Comparison of ENCODE assay signal across 9 mouse cellular contexts in the genomic region with DNA sequence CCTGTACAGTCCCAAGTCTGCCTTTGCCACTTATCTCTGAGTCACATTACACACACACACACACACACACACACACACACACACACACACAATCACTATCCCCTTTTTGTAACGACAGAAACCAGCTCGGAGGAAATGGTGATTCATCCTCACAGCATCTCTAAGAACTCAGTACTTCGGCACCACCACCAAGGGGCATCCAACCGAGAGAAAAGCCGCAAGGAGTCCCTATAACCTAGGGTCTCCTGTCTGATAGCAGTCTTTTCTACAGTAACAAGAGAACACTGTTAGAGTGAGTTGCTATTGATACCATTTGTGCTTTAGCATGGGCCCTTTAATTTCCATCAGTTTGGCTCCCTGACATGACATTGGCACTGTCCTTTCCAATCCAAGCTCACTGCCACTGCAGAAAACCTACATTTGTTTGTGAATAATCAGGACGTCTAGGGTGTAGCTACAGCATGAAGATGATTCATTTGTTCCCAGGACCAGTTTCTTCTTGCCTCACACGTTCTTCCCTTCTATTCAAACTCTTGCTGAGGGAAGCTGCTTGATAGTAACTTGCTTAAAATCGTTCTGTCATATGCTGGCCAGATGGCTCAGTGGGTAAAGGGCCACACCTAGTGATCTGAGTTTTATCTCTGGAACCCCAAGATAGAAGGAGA. TPM values are rescaled to one million over a fixed set of nuclear protein-coding genes. Genes with fewer than 3 reads are reported as not detected.
A peak's percentile ranks its signal among the peaks of the same experiment; 100 is the strongest.
DNase-seq lines count a peak whose midpoint lies in the region; ATAC-seq and TF ChIP-seq lines count a peak whose summit lies in the region.
"Had no signal": no experiment of that assay in that cellular context is flagged by ENCODE, and none has a peak within 500 bp of the region (broad histone marks: within the 10 kb centered on the region; RNA-seq: fewer than 3 reads in every experiment).

No protein-coding gene starts in this region.

- peak overlapping the region; percentile 99 for H3K27ac ChIP-seq in layer of hippocampus, adult 2 months
- no peak overlapping the region for H3K27ac ChIP-seq in liver, embryonic 12.5 days
- H3K27ac ChIP-seq: hindbrain, embryonic 14.5 days had no signal

- H3K9ac ChIP-seq in liver, embryonic 12.5 days, result no peak overlapping the region
- H3K9ac ChIP-seq: hindbrain, embryonic 14.5 days had no signal

- TF ChIP-seq CTCF in layer of hippocampus, adult 2 months (conservative IDR thresholded peaks at IDR 0.05), result 0 out of 2 replicates have a peak, but pooled peaks have one; percentile 5

- H3K4me3 ChIP-seq in layer of hippocampus, adult 2 months, result peak overlapping the region; percentile 23
- no peak overlapping the region for H3K4me3 ChIP-seq in liver, embryonic 12.5 days

- no peaks in the 10 kb centered on the region for H3K36me3 ChIP-seq in liver, embryonic 12.5 days

- ATAC-seq in erythroid progenitor cell, adult 5-6 weeks (replicated peaks; ENCODE audit: low FRiP score, poor library complexity, severe bottlenecking), result no peak
- ATAC-seq in liver, embryonic 12.5 days, result no peak

- peak in 1 of 2 experiments; percentile 13 for DNase-seq in layer of hippocampus, adult 2 months (ENCODE audit: low spot score in 2 of 2)
- no peak for DNase-seq in layer of hippocampus, postnatal 14 days (ENCODE audit: low spot score in 2 of 2)
- peak; percentile 31 for DNase-seq in adrenal gland, postnatal 25 days
- peak; percentile 37 to 43 for DNase-seq in frontal cortex, postnatal 36 days (ENCODE audit: low spot score in 2 of 2)
- peak; percentile 21 for DNase-seq in right cerebral cortex, postnatal 14 days
- no peak for DNase-seq in heart, postnatal 14 days

- H3K9me3 ChIP-seq in liver, embryonic 12.5 days (replicated peaks), result no peaks in the 10 kb centered on the region

- WGBS in liver, embryonic 12.5 days (ENCODE audit: insufficient replicate concordance), result 19% methylated on average over 8 of the region's 8 CpGs

- H3K27me3 ChIP-seq in liver, embryonic 12.5 days (replicated peaks), result peaks cover 43% of the 10 kb centered on the region

- peaks cover 11% of the 10 kb centered on the region for H3K4me1 ChIP-seq in liver, embryonic 12.5 days

- intact Hi-C loops in heart, postnatal 14 days (cut with DNase I), result loop anchor here (5.0 kb wide), 2 partner anchors 50 to 85 kb away; partner anchors contain the start of genes Btf3l4 and Txndc12

- no peak overlapping the region for H3K4me2 ChIP-seq in liver, embryonic 12.5 days

RNA-seq across cellular contexts. Expression of gene Zfyve9, which starts 2.0 kb away (rescaled TPM):
- total RNA-seq in layer of hippocampus, adult 2 months (2021), result 10 to 100 TPM; 53.6 to 58.4 TPM
- total RNA-seq in layer of hippocampus, postnatal 14 days (2021), result 10 to 100 TPM; 46.1 to 48.8 TPM
- total RNA-seq in adrenal gland, postnatal 25 days (2021), result 31.5 and 31.6 TPM in 2 replicates
- total RNA-seq in erythroid progenitor cell, adult 5-6 weeks (2015; ENCODE audit: low replicate concordance), result 1.8 TPM in 1 of 2 replicates, not detected in the other
- total RNA-seq in erythroid progenitor cell, adult 5-6 weeks (2017; ENCODE audit: low replicate concordance), result 0.08 and 1.2 TPM in 2 replicates
- 0.89 and 0.91 TPM in 2 replicates for polyA plus RNA-seq in liver, embryonic 12.5 days (2016; fragmentation: Nextera tagmentation; extraction: Ambion mirVana)
- total RNA-seq in heart, postnatal 14 days (2021), result 10 to 100 TPM; 23.1 to 24.2 TPM

RNA-seq across cellular contexts. Expression of gene Btf3l4, which starts 50.9 kb away (rescaled TPM):
- 10 to 100 TPM; 87.9 to 89.4 TPM for total RNA-seq in layer of hippocampus, adult 2 months (2021)
- total RNA-seq in layer of hippocampus, postnatal 14 days (2021), result 100 to 1,000 TPM in 1 of 2 experiments, 10 to 100 TPM in 1; 97.7 to 111 TPM
- 94.9 and 144 TPM in 2 replicates for total RNA-seq in adrenal gland, postnatal 25 days (2021)
- total RNA-seq in erythroid progenitor cell, adult 5-6 weeks (2015; ENCODE audit: low replicate concordance), result 33.5 and 49.7 TPM in 2 replicates
- total RNA-seq in erythroid progenitor cell, adult 5-6 weeks (2017; ENCODE audit: low replicate concordance), result 30.3 and 36.5 TPM in 2 replicates
- polyA plus RNA-seq in liver, embryonic 12.5 days (2016; fragmentation: Nextera tagmentation; extraction: Ambion mirVana), result 67.0 and 73.8 TPM in 2 replicates
- 10 to 100 TPM; 75.5 to 84.6 TPM for total RNA-seq in heart, postnatal 14 days (2021)

RNA-seq across cellular contexts. Expression of gene Txndc12, which starts 51.8 kb away (rescaled TPM):
- 10 to 100 TPM; 32.3 to 33.8 TPM for total RNA-seq in layer of hippocampus, adult 2 months (2021)
- total RNA-seq in layer of hippocampus, postnatal 14 days (2021), result 10 to 100 TPM; 38.8 to 38.9 TPM
- 72.1 and 75.5 TPM in 2 replicates for total RNA-seq in adrenal gland, postnatal 25 days (2021)
- total RNA-seq in erythroid progenitor cell, adult 5-6 weeks (2015; ENCODE audit: low replicate concordance), result 13.8 and 15.1 TPM in 2 replicates
- total RNA-seq in erythroid progenitor cell, adult 5-6 weeks (2017; ENCODE audit: low replicate concordance), result 7.9 and 14.8 TPM in 2 replicates
- 33.6 and 35.9 TPM in 2 replicates for polyA plus RNA-seq in liver, embryonic 12.5 days (2016; fragmentation: Nextera tagmentation; extraction: Ambion mirVana)
- 10 to 100 TPM; 30.4 to 38.0 TPM for total RNA-seq in heart, postnatal 14 days (2021)

Comparison
In these comparisons a context has a peak if more than half of its experiments do, and no peak if none do; other contexts are left out.
1. DNase-seq: peak in adrenal gland, postnatal 25 days (single experiment), frontal cortex, postnatal 36 days (2 of 2) and right cerebral cortex, postnatal 14 days (single experiment); none in layer of hippocampus, postnatal 14 days (0 of 2) and heart, postnatal 14 days (0 of 2).
2. RNA of gene Zfyve9, which starts 2.0 kb away (total RNA-seq): 53.6 to 58.4 TPM in layer of hippocampus, adult 2 months, 46.1 to 48.8 TPM in layer of hippocampus, postnatal 14 days, 31.5 to 31.6 TPM in adrenal gland, postnatal 25 days and 23.1 to 24.2 TPM in heart, postnatal 14 days; 0.08 to 1.8 TPM in erythroid progenitor cell, adult 5-6 weeks; every median in the first group is over 4 times any median in the second.